Mouse (Mus musculus): ENCODE data around the gene Radil.

The Radil gene

GRCm38 (mm10) chr5:142535388-142535787 lies 15.5 kb downstream of the Radil start:
- DNase-seq, result no peak

- DNase-seq, result no peak
Measured at GRCm38 (mm10) chr5:142529915-142530314, 21.0 kb downstream of the Radil start, which contains the start of gene Papolb. Gene Papolb (minus strand): TSS chr5:142530076.

- no peak for DNase-seq
Measured at GRCm38 (mm10) chr5:142524711-142525464, 26.0 kb downstream of the Radil start.

- no peak for DNase-seq
Measured at GRCm38 (mm10) chr5:142521195-142521866, 29.6 kb downstream of the Radil start.

- DNase-seq, result no peak
Measured at GRCm38 (mm10) chr5:142520360-142520759, 30.5 kb downstream of the Radil start.

- DNase-seq, result no peak
Measured at GRCm38 (mm10) chr5:142518973-142519372, 31.9 kb downstream of the Radil start.

GRCm38 (mm10) chr5:142512112-142512511 lies 38.8 kb downstream of the Radil start:
- no peak for DNase-seq

- no peak for DNase-seq
Measured at GRCm38 (mm10) chr5:142510061-142510414, 40.9 kb downstream of the Radil start.

- no peak for DNase-seq
Measured at GRCm38 (mm10) chr5:142509141-142510060, 41.5 kb downstream of the Radil start.

GRCm38 (mm10) chr5:142505695-142506423 lies 45.0 kb downstream of the Radil start:
- DNase-seq, result no peak

- DNase-seq, result no peak
Measured at GRCm38 (mm10) chr5:142504175-142504574, 46.7 kb downstream of the Radil start.

- peak; percentile 88 for DNase-seq
Measured at GRCm38 (mm10) chr5:142502414-142502813, 48.5 kb downstream of the Radil start.

GRCm38 (mm10) chr5:142500918-142501317 lies 50.0 kb downstream of the Radil start:
- no peak for DNase-seq

GRCm38 (mm10) chr5:142498964-142499363 lies 51.9 kb downstream of the Radil start:
- no peak for DNase-seq

- no peak for DNase-seq
Measured at GRCm38 (mm10) chr5:142495321-142496096, 55.4 kb downstream of the Radil start.

- DNase-seq, result no peak
Measured at GRCm38 (mm10) chr5:142493307-142493706, 57.6 kb downstream of the Radil start.

GRCm38 (mm10) chr5:142489955-142490707 lies 60.8 kb downstream of the Radil start:
- DNase-seq, result no peak

GRCm38 (mm10) chr5:142486654-142487053 lies 64.2 kb downstream of the Radil start:
- DNase-seq, result no peak

- no peak for DNase-seq
Measured at GRCm38 (mm10) chr5:142483581-142483980, 67.3 kb downstream of the Radil start.

- DNase-seq, result no peak
Measured at GRCm38 (mm10) chr5:142482512-142482911, 68.4 kb downstream of the Radil start.

GRCm38 (mm10) chr5:142478829-142479435 lies 72.0 kb downstream of the Radil start:
- peak; percentile 76 for DNase-seq
